Mouse (Mus musculus): Measurements from ENCODE around the gene Gas2l1.
"Not testable (repeated sequence)": the region's sequence is repeated elsewhere in the genome, so short reads cannot be mapped to it uniquely, and the experiment has no call there.

The Gas2l1 gene

DNA sequence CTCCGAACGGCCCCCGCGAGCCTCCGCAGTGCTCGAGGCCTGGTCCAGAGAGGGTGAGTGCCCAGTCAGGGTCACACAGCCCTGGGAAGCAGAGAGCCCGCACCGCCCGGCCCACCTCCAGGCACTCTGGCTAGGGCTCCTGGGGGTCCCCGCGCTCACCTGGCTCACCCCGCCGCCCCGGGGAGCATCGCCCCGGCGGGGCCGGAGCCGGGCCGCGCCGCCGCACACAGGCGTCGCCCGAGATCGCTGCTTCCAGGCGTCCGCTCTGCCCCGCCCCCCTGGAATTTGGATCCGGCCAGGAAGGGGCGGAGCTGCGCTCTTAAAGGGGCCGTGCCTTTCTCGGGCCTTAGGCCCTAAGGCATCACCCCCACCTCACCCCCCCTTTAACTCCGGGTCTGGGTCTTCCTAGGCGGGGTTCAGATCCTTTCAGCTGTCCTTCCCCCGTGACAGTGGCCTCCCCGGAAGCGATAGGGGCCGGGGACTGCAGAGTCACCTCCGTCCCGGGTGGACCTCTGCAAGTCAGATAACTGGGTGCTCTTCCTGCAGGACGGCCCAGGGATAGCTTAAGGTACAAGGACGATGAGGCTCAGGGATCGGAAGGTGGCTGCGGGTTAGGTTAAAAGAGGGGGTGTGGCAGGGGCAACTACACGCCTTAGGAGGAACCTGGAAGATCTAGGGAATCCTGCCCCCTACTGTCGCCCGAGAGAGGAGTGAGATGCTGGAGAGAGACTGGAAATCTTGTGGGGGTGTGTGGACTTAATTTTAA is at the start of gene Gas2l1:
Gas2l1 (minus strand) TSS at position 272 of the 766 bp plus-strand sequence.
- peak; percentile 84 to 86 for DNase-seq (ENCODE audit: low spot score in 2 of 2)

DNA sequence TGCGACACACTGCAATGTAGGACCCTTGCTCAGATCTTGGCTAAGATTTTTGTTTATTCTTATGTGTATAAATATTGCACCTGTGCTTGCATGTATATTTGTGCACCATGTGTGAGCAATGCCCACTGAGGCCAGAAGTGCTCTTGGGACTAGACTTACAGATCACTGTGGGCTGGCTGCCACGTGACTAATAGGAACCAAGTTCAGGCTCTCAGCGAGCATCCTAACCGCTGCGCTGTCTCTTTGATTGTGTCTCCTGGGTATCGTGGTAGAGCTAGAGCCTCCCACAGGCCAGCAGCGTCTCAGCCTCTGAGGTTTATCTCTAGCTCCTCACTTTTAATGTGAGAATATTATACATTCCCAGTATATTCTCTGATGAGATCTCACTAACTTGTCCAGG is 48.5 kb upstream of the Gas2l1 start:
- no peak for DNase-seq (ENCODE audit: low spot score in 2 of 2)

DNA sequence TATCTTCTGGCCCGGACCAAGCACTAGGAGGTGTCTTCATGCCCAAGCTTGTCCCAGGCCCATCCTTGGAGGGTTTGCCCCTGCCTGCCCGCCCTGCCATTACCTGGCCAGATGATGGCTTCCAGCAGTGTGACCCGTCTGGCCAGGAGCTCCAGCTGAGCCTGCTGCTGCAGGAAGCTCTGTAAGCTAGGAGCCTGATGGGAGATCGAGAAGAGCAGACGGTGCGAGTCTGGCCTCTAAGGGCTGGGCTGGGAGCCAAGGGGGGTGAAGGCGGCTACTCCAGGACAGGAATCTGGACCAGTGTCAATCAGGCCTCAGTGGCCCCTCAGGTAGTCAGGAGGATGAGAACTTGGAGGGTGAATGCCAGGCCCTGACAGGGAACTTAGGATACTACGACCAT is 44.3 kb upstream of the Gas2l1 start:
- no peak for DNase-seq (ENCODE audit: low spot score in 2 of 2)

DNA sequence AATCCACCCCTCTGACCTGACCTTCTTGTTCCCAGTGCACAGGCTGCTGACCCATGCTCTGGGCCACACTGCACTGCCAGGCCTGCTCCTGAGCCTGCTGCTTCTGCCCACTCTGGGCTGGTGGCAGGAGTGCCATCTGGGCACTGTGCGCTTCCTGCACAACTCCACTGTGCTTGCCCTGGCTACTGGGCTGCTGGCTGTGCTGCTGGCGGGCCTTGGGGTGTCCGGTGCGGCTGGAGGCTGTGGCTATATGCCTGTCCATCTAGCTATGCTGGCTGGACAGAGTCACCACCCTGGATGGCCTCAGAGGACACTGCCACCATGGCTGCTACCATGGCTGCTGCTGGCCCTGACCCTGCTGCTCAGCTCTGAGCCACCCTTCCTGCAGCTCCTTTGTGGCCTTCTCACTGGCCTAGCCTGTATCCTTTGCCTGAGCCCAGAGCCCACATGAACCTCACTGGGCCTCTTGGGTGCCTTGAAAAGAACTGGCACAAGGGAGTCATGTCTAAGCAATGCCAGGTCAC is 38.9 kb upstream of the Gas2l1 start:
- DNase-seq (ENCODE audit: low spot score in 2 of 2): no peak

DNA sequence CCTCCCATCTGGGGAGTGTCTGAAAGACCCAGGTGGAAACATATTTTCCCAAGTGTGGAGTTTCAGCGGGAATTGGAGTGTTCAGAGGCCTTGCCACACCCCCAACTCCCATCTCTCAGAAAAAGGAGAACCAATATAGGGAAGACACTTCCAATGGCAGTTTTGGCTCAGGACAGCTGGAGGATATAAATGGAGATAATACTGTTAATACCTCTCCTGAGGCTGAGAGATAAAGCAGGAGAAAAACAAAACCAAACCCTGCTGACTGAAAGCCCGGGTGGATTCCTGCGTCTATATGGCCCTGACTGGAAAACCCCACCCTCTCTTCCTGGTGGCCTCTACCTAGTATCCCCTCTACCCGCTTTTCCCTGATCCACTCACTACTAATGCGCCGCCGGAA is 37.3 kb upstream of the Gas2l1 start:
- DNase-seq (ENCODE audit: low spot score in 2 of 2): no peak

DNA sequence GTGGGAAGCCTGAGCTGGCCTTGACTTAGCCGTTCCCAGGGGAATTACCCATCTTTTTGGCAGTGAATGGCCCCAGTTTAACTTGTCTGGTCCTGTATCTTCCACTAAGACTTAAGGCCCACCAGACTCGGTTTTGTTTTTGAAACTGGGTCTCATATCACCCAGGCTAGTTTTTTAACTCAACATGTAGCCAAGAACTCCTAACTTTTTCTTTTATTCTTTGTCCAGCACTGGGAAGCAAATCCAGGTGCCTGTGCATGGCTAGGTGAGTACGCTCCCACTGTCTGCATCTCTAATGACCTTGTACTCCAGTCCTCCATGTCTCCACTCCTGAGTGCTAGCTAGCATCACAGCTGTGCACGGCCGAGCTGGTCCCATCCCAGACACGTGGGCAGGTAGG is 36.5 kb upstream of the Gas2l1 start:
- DNase-seq (ENCODE audit: low spot score in 2 of 2): no peak

DNA sequence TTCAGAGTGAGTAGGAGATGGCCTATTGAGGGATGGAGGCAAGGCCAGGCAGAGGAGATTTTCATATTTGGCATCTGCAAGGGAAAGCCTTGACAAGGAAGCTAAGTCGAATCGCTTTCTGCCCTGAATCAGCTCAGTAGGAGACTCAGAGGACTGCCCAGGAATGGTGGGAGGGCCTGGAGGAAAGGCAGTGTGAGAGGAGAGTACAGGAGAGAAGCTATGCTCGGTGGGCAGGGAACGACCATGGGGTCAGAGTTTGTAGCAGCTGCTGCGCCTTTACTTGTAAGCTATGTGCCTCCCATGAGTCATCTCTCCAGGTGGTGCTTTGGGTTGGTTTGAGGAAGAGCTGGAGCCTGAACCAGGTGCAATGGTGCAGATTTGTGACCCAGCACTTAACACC is 35.7 kb upstream of the Gas2l1 start:
- DNase-seq (ENCODE audit: low spot score in 2 of 2): no peak

DNA sequence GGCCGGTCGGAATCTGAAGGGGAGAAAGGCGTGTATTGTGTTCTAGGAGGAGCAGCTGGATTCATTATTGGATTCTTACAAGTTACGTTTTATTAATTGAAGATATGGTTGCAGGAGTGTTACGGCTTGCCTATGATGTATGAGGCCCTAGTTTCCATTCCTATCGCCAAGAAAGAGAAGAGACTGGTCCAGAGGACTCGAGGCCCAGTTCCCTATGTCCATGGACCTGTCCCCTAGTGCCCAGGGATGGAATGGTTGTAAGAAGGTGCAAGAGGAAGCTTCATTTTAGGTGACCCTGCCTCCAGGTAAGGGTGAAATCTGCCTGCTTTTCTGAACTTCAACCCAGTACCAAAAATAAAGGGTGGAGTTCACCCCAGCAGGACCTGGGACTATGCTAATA is 35.2 kb upstream of the Gas2l1 start:
- DNase-seq (ENCODE audit: low spot score in 2 of 2): no peak

DNA sequence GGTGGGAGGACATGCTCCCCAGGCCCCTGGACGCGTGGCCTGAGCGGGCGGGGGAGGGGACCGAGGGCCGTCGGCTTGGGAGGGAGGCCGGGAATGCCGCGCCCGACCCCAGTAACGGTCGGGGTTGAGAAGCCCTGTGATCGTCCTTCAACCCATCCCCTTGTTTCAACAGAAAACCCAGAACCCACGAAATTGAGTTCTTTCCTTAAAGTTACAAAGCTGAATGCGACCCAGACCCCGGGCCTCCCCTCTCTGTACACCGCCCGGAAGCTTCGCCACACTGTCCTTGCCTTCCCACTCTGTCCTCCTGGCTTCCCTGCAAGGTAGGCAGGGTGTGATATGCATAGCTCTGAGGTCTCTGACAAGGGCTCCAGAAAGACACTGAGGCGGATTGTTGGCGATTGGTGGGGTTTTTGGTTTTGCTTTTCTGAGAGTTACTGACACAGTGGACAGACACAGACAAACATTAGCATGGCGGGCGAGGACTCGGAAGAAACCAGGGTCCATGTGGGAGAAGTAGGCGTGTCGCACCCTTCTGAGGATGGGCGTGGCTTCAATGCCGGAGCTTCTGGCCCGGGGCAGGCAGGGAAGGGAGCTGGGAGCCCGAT is 34.6 kb upstream of the Gas2l1 start:
- DNase-seq (ENCODE audit: low spot score in 2 of 2): peak; percentile 77 to 79

DNA sequence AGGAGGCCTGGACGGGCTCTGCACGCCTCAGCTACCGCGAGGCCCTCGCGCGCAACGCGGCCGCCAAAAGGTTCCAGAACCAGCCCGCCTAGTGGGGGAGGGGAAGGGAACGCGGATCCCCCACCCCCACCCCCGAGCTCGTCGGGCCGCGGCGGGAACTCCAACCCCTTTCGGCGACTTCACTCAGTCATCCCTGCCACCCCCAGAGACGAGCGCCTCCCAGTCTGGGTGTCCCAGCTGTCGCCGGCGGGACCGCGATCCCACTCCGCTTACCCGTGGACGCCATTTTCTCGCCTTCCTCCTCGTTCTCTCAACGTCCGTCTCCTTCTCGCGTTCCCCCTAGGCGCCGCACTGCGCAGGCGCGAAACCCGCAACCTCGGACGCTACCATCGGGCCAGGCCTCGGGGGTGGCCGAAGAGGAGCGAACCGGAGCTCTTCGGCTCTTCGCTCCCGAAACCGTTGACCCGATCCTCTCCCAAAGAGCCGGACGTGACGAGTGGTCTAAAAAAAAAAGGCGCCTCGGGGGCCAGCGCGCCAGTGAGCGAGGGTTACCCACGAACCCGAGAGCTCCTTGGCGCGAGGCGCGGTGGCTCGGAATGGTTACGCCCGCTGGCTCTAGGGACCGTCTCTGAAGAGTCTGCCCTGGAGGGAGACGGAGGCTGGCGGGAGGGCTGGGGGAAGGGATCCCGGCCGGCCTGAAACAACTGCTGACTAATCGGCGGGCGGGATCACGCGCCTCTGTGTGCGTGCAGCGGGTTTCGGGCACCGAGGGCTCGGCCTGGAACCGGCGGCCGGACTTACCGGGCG is 33.8 kb upstream of the Gas2l1 start, which contains the start of the genes Rhbdd3 and Ewsr1:
Rhbdd3 (plus strand) TSS at position 191 of the 807 bp plus-strand sequence.
Ewsr1 (minus strand) TSS at position 531 of the 807 bp plus-strand sequence.
- peak; percentile 97 to 99 for DNase-seq (ENCODE audit: low spot score in 2 of 2)

DNA sequence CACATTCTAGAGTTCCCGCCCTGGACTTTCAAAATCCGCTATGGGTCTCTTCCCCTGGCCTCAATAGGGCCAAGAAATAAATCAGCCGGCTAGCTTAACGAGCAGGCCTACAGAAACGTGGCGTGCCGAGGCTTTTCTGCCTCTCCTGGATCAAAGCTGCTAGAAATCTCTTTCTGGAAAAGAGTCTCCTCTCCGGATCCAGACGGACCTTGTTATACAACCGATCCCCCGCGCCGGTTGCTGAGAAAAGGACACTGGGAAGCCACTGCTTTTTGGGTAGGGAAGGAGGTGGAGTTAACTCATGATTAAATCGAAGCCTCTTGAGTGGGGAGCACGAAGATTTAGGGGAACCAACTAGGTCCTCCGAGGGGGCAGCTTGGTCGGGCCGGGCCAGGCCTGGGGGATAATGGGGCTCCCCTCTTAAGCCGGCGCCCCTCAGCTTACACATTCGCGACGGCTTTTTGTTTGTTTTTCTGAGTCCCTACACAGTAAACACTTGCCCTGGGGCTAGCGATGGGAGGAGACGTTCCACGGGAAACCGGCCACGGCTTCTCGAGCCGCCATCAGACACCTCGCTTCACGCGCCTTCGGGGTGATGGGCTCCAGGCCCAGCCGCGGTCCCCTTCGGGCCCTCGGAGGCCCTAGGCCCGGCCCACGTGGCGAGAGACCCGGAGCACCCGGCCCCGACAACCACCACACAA is 33.1 kb upstream of the Gas2l1 start:
- DNase-seq (ENCODE audit: low spot score in 2 of 2): peak; percentile 67 to 71

DNA sequence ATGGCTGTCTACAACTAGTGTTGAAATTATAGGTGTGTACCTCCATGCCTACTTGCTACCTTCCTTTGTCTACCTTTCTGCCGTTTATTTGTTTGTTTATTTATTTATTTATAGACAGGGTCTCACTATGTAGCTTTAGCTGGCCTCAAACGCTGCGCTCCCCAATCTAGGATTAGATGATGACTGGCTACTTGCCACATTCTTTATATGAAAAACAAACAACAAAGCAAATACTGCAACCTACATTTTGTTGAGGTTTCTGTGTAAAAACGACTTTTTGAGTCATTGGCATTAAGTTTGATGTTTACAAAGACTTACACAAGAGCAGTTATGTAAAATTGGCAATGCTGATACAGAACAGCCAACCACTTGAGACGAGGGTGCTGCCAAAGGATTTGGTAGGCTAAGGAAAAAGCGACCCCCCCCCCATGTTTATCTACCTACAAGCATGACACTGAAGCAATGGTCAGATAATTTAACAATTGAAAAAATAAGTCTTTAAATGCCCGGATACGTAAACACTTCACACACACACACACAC is 31.4 kb upstream of the Gas2l1 start:
- DNase-seq (ENCODE audit: low spot score in 2 of 2): no peak

DNA sequence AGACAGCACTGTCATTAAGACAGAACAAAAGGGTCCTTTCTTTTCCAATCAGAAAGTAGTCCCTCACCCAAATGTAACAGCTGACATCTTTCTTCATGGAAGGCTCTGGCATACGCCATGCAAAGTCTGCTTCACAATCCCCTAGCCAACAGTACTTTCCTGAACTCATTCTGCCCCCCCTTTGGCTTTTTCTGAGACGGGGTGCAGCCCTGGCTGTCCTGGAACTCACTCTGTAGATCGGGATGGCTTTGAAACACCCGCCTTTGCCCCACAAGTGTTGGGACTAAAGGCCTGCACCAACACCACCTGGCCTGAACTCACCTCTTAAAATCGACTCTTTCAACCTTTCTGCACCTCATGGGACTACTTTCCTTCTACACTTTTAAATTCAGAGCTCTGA is 30.8 kb upstream of the Gas2l1 start:
- no peak for DNase-seq (ENCODE audit: low spot score in 2 of 2)

DNA sequence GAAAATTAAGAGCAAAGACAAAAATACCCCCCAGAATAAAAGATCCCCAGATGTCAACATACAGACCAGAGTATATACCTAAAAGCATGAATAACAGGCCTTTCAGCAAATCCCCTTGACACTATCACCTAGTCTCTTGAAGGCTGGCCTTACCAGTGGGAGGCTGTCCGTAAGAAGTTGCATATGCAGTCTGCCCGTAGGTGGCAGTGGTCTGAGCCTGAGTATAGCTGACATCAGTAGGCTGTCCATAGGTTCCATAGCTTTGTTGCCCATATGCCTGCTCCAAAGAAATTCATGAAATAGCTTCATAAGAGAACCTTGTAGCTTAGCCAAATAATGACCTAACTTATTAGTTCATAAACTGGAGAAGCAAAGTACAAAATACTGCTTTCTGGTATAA is 26.6 kb upstream of the Gas2l1 start:
- DNase-seq (ENCODE audit: low spot score in 2 of 2): no peak

DNA sequence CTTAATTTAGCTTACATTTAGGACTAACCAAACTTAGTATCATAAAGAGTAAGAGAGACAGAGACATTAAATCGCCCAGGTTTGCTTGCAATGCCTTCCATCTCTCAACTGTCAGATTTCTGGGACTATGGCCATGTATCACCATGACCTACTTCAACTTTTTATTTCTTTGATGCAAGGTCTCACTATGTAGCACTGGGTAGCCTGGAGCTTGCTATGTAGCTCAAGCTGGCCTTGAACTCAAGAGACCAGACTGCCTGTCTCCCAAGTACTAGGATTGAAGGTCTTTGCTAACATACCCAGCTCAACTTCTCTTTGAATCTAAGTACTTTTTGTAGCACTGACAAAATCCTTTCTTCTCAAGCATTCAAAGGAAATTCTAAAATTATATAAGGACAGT is 24.0 kb upstream of the Gas2l1 start:
- DNase-seq (ENCODE audit: low spot score in 2 of 2): no peak

DNA sequence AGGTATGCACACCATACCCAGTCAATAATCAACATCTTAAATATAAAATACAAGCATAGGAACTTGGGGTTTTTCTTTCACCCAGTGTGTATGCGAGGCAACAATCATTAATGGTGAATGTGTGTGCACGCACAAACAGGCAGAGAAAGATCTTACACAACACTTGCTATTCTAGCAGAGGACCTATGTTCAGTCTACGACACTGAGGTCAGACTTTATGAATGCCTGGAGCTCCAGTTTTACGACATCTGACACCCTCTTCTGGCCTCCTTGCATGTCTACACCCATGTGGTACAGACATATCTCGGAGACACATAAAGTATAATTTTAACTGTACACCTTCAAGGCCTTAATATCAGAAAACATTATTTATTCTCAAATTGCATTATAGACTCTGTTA is 11.7 kb upstream of the Gas2l1 start:
- not testable (repeated sequence) for DNase-seq (ENCODE audit: low spot score in 2 of 2)

DNA sequence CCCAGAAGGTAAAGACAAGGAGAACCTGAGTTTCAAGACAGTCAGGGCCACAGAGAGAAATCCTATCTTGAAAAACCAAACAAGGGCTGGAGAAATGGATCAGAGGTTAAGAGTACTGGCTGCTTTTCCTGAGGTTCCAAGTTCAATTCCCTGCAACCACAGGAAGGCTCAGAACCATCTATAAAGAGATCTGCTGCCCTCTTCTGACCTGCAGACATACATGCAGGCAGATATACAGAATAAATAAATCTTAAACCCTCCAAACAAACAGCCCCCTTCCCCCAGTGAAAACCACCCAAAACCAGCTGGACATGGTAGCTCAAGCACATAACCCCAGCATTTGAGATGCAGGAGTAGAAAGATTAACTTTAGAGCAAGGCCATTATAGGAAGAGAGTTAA is 10.6 kb upstream of the Gas2l1 start:
- DNase-seq (ENCODE audit: low spot score in 2 of 2): no peak

DNA sequence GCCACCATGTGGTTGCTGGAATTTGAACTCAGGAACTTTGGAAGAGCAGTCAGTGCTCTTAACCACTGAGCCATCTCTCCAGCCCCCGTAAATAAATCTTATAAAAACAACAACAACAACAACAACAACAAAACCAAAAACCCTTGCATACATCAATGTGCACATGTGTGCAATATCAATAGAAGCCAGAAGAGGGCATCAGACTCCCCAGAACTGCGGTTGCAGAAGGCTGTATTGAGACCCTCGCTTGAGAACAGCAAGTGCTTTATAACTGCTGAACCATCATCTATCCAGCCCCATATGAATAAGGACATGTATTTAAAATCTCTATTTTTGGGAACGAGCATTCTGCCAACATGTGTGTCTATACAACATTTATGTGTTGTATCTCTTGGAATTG is 9.8 kb upstream of the Gas2l1 start:
- no peak for DNase-seq (ENCODE audit: low spot score in 2 of 2)

DNA sequence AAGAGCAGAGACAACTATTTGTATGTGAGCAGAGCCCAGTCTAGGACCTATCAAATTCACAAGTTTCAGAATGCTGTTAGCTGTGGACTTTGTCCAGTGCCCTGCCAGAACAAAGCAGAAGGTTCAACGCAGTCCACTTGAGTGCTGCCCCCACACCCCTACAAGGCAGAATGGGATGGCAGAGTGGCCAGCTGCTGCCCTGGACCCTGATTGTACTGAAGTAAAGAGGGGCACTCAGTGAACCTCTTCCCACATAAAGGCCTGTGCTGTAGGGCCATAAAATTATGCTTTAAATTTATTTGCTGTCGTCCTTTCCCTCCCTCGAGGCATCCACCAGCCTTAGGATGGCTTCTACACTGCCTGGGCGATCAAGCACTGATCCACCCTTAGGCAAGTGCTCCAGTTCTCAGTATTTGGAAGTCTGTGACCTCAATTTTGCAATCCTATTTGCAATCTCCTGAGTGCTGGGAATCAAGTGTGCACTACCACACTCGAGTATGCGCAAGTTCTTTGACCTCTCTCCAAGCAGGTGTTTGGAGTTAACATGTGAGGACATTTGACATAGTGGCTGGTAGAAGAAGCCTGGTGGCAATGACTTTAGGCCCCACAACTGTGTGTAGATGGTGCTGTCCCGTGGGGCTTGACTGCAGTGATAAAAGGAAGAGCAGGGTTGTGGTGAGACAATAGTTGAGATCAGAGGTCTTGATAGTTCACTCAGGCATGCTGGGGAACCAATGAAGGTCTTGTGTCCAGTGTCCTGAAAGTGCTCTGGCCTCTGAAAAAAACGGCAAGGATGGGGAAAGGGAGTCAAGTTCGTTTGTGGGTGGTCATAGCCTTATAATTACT is 3.2 kb upstream of the Gas2l1 start:
- DNase-seq (ENCODE audit: low spot score in 2 of 2): no peak

DNA sequence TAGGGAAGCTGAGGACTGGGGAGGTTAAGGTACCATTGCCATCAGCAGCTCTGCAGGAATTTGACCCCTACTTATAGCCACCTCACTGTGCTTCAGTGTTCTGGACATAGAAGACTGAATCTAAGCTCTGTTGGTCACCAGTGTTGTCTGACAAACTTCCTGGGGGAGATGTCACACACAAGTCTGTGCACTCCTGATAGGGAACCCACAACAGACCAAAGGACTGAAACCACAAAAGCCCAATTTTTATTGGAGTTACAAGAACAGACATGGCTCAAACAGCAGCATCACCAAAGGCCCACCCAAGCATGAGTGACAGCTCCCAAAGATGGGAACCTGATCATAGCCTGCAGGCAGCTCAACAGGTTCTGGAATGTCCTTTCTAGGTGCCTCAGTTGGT is 1.9 kb upstream of the Gas2l1 start:
- DNase-seq (ENCODE audit: low spot score in 2 of 2): no peak

All from frontal cortex, postnatal 36 days (tissue).